Mouse (Mus musculus): ENCODE results near the gene Tbc1d8.

The Tbc1d8 gene

GRCm38 (mm10) chr1:39399228-39399627, 79.3 kb downstream of the Tbc1d8 start:
- peak; percentile 34 for DNase-seq (ENCODE audit: extremely low read depth, insufficient read length, low spot score)

GRCm38 (mm10) chr1:39398284-39398683, 80.3 kb downstream of the Tbc1d8 start:
- no peak for DNase-seq (ENCODE audit: extremely low read depth, insufficient read length, low spot score)

GRCm38 (mm10) chr1:39396347-39396746, 82.2 kb downstream of the Tbc1d8 start:
- no peak for DNase-seq (ENCODE audit: extremely low read depth, insufficient read length, low spot score)

- DNase-seq (ENCODE audit: extremely low read depth, insufficient read length, low spot score): no peak
These were observed 83.9 kb downstream of the Tbc1d8 start for GRCm38 (mm10) chr1:39394650-39395049.

- DNase-seq (ENCODE audit: extremely low read depth, insufficient read length, low spot score): no peak
These were observed 84.5 kb downstream of the Tbc1d8 start for GRCm38 (mm10) chr1:39394096-39394495.

GRCm38 (mm10) chr1:39393217-39393867, 85.2 kb downstream of the Tbc1d8 start:
- no peak for DNase-seq (ENCODE audit: extremely low read depth, insufficient read length, low spot score)

GRCm38 (mm10) chr1:39392189-39392588, 86.4 kb downstream of the Tbc1d8 start:
- DNase-seq (ENCODE audit: extremely low read depth, insufficient read length, low spot score): peak; percentile 42

GRCm38 (mm10) chr1:39391652-39392051, 86.9 kb downstream of the Tbc1d8 start:
- DNase-seq (ENCODE audit: extremely low read depth, insufficient read length, low spot score): no peak

GRCm38 (mm10) chr1:39389338-39389737, 89.2 kb downstream of the Tbc1d8 start:
- DNase-seq (ENCODE audit: extremely low read depth, insufficient read length, low spot score): no peak

GRCm38 (mm10) chr1:39388163-39388562, 90.4 kb downstream of the Tbc1d8 start:
- DNase-seq (ENCODE audit: extremely low read depth, insufficient read length, low spot score): no peak

- DNase-seq (ENCODE audit: extremely low read depth, insufficient read length, low spot score): no peak
These were observed 91.1 kb downstream of the Tbc1d8 start for GRCm38 (mm10) chr1:39387497-39387896.

- no peak for DNase-seq (ENCODE audit: extremely low read depth, insufficient read length, low spot score)
These were observed 92.1 kb downstream of the Tbc1d8 start for GRCm38 (mm10) chr1:39386456-39386855.

- no peak for DNase-seq (ENCODE audit: extremely low read depth, insufficient read length, low spot score)
These were observed 93.6 kb downstream of the Tbc1d8 start for GRCm38 (mm10) chr1:39384914-39385313.

- DNase-seq (ENCODE audit: extremely low read depth, insufficient read length, low spot score): no peak
These were observed 97.5 kb downstream of the Tbc1d8 start for GRCm38 (mm10) chr1:39381017-39381416.

GRCm38 (mm10) chr1:39379021-39379420, 99.5 kb downstream of the Tbc1d8 start:
- no peak for DNase-seq (ENCODE audit: extremely low read depth, insufficient read length, low spot score)

- no peak for DNase-seq (ENCODE audit: extremely low read depth, insufficient read length, low spot score)
These were observed 100.0 kb downstream of the Tbc1d8 start for GRCm38 (mm10) chr1:39378540-39378939.

GRCm38 (mm10) chr1:39376726-39377240, 101.8 kb downstream of the Tbc1d8 start:
- no peak for DNase-seq (ENCODE audit: extremely low read depth, insufficient read length, low spot score)

GRCm38 (mm10) chr1:39376121-39376520, 102.4 kb downstream of the Tbc1d8 start:
- DNase-seq (ENCODE audit: extremely low read depth, insufficient read length, low spot score): no peak

- DNase-seq (ENCODE audit: extremely low read depth, insufficient read length, low spot score): no peak
These were observed 104.2 kb downstream of the Tbc1d8 start for GRCm38 (mm10) chr1:39374231-39374809.

- no peak for DNase-seq (ENCODE audit: extremely low read depth, insufficient read length, low spot score)
These were observed 105.2 kb downstream of the Tbc1d8 start for GRCm38 (mm10) chr1:39373378-39373777.

GRCm38 (mm10) chr1:39372220-39372843, 106.2 kb downstream of the Tbc1d8 start:
- peak; percentile 30 for DNase-seq (ENCODE audit: extremely low read depth, insufficient read length, low spot score)

- DNase-seq (ENCODE audit: extremely low read depth, insufficient read length, low spot score): no peak
These were observed 108.1 kb downstream of the Tbc1d8 start for GRCm38 (mm10) chr1:39370431-39370830.
